18 mouse cellular contexts compared by ENCODE assay signal in genomic region chr1:167010190-167010589, GRCm38 (mm10).
"Had no signal": no experiment of that assay in that cellular context is flagged by ENCODE, and none has a peak within 500 bp of the region (broad histone marks: within the 10 kb centered on the region; RNA-seq: fewer than 3 reads in every experiment).

No protein-coding gene starts in this region.

- H3K4me2 ChIP-seq: kidney, embryonic 15.5 days; liver, embryonic 13.5 days; midbrain, embryonic 12.5 days; midbrain, embryonic 15.5 days; neural tube, embryonic 15.5 days; stomach, embryonic 15.5 days had no signal

- H3K36me3 ChIP-seq: kidney, embryonic 15.5 days; liver, embryonic 13.5 days; midbrain, embryonic 12.5 days; midbrain, embryonic 15.5 days; neural tube, embryonic 15.5 days; stomach, embryonic 15.5 days had no signal

- H3K27ac ChIP-seq: kidney, embryonic 15.5 days; liver, embryonic 13.5 days; midbrain, embryonic 12.5 days; midbrain, embryonic 15.5 days; neural tube, embryonic 15.5 days; stomach, embryonic 15.5 days had no signal

- H3K27me3 ChIP-seq: kidney, embryonic 15.5 days; liver, embryonic 13.5 days; midbrain, embryonic 12.5 days; midbrain, embryonic 15.5 days; neural tube, embryonic 15.5 days; stomach, embryonic 15.5 days had no signal

- DNase-seq: kidney, adult 11 months; kidney, adult 8-10 months; kidney, postnatal 10 days; kidney, postnatal 36 days; liver, embryonic 13.5 days; lung, adult 2 months; lung, postnatal 14 days; lung, postnatal 4 days; right cerebral cortex, adult 18-20 months; right cerebral cortex, postnatal 14 days; right cerebral cortex, postnatal 4 days; thymus, postnatal 25 days had no signal

- H3K9ac ChIP-seq: kidney, embryonic 15.5 days; liver, embryonic 13.5 days; midbrain, embryonic 12.5 days; midbrain, embryonic 15.5 days; neural tube, embryonic 15.5 days; stomach, embryonic 15.5 days had no signal

- H3K9me3 ChIP-seq: kidney, embryonic 15.5 days; liver, embryonic 13.5 days; midbrain, embryonic 12.5 days; midbrain, embryonic 15.5 days; neural tube, embryonic 15.5 days; stomach, embryonic 15.5 days had no signal

- H3K4me3 ChIP-seq: kidney, embryonic 15.5 days; liver, embryonic 13.5 days; midbrain, embryonic 12.5 days; midbrain, embryonic 15.5 days; myocyte; neural tube, embryonic 15.5 days; stomach, embryonic 15.5 days had no signal

- ATAC-seq: midbrain, embryonic 15.5 days had no signal

- H3K4me1 ChIP-seq: liver, embryonic 13.5 days; stomach, embryonic 15.5 days had no signal
